In genomic region chr9:102380235-102380634, GRCm38 (mm10) we compare ENCODE assay signal across 19 mouse cellular contexts. TPM values are rescaled to one million over a fixed set of nuclear protein-coding genes. Genes with fewer than 3 reads are reported as not detected.
"Had no signal": no experiment of that assay in that cellular context is flagged by ENCODE, and none has a peak within 500 bp of the region (broad histone marks: within the 10 kb centered on the region; RNA-seq: fewer than 3 reads in every experiment).

No protein-coding gene starts in this region.

- DNase-seq: lung, adult 18-20 months; lung, embryonic 14.5 days; lung, postnatal 10 days; lung, postnatal 4 days; retina, postnatal 1 day; right cerebral cortex, adult 18-20 months; thymus, adult 2 months; thymus, postnatal 25 days; thymus, postnatal 4 days had no signal

- H3K9ac ChIP-seq: liver, embryonic 15.5 days; lung, embryonic 14.5 days; midbrain, embryonic 13.5 days; neural tube, embryonic 13.5 days; neural tube, embryonic 15.5 days; stomach, embryonic 15.5 days had no signal

- H3K27ac ChIP-seq: liver, embryonic 15.5 days; midbrain, embryonic 10.5 days; midbrain, embryonic 13.5 days; neural tube, embryonic 13.5 days; neural tube, embryonic 15.5 days; stomach, embryonic 15.5 days; stomach, postnatal 0 days had no signal

- H3K9me3 ChIP-seq: liver, embryonic 15.5 days; midbrain, embryonic 10.5 days; midbrain, embryonic 13.5 days; neural tube, embryonic 13.5 days; neural tube, embryonic 15.5 days; stomach, embryonic 15.5 days had no signal

- H3K4me1 ChIP-seq: liver, embryonic 15.5 days; neural tube, embryonic 13.5 days; neural tube, embryonic 15.5 days; stomach, embryonic 15.5 days had no signal

- H3K4me2 ChIP-seq: liver, embryonic 15.5 days; lung, embryonic 14.5 days; midbrain, embryonic 13.5 days; neural tube, embryonic 13.5 days; neural tube, embryonic 15.5 days; stomach, embryonic 15.5 days had no signal

- H3K27me3 ChIP-seq: liver, embryonic 15.5 days; midbrain, embryonic 13.5 days; neural tube, embryonic 13.5 days; neural tube, embryonic 15.5 days; stomach, embryonic 15.5 days had no signal

- H3K36me3 ChIP-seq: liver, embryonic 15.5 days; midbrain, embryonic 10.5 days; midbrain, embryonic 13.5 days; neural tube, embryonic 13.5 days; neural tube, embryonic 15.5 days; stomach, embryonic 15.5 days had no signal

- H3K4me3 ChIP-seq: liver, embryonic 15.5 days; midbrain, embryonic 10.5 days; midbrain, embryonic 13.5 days; myocyte; neural tube, embryonic 13.5 days; neural tube, embryonic 15.5 days; stomach, embryonic 15.5 days had no signal

- ATAC-seq: midbrain, embryonic 13.5 days; midbrain, embryonic 16.5 days had no signal

RNA-seq across cellular contexts. Expression of gene Ephb1, which starts 25.7 kb away (rescaled TPM):
- total RNA-seq: megakaryocyte, adult 5-6 weeks had no signal
